Mouse (Mus musculus): ENCODE data around the gene Copg1. TPM values are rescaled to one million over a fixed set of nuclear protein-coding genes. Genes with fewer than 3 reads are reported as not detected.

Copg1 gene
- polyA plus RNA-seq, 1 experiment from 2014 or later = 165 TPM

DNA sequence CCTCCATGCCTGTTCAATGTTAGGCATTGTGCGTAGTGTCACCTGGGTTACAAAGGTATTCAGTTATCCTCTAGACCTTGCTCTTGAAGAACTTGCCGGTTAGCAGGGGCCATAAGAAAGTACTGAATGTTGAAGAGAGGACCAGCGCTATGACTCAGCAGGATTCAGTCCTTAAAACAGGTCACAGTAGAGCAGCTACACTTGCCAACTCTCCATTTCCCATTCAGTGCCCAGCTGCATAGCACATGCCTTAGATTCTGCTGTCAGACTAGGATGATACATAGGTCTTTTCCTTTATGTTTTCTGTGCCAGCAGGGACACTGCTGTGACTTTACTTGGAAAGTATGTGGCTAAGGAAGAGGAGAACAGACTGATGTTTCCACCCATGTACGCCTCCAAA is 34.2 kb upstream of the Copg1 start:
- H3K9ac ChIP-seq = no peak overlapping the region
- H3K4me1 ChIP-seq = peaks cover 11% of the 10 kb centered on the region
- no peak overlapping the region for H3K27ac ChIP-seq
- H3K27me3 ChIP-seq = no peaks in the 10 kb centered on the region; the same call in 1 of the 2 replicates
- no peak for ATAC-seq (ENCODE audit: low FRiP score)
- 81% methylated on average over 4 of the region's 4 CpGs for WGBS
- H3K4me3 ChIP-seq = no peak overlapping the region
- H3K9me3 ChIP-seq (replicated peaks) = no peaks in the 10 kb centered on the region
- H3K4me2 ChIP-seq (replicated peaks) = no peak overlapping the region
- no peaks in the 10 kb centered on the region for H3K36me3 ChIP-seq

DNA sequence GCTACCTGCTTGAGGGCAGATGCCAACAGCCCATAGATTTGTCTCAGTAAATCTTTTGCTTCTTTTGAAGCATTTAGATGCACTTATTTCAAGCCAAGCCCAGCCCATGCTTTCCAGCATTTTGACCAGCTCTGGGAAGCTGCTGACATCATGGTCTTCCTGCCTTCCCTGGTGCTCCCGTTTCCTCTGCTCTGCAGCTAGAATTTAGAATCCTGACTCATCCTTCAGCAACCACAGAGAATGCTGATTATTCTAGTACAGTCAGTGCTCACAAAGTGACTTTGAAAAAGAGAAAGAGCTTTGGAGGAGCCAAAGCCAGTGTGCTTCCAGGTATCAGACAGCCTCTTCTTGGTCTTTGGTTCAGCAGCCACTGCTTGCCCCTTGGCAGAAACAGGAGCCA is 30.5 kb upstream of the Copg1 start:
- Histone ChIP-seq H3K9me3 (replicated peaks) (no peaks in the 10 kb centered on the region), H3K4me2 (replicated peaks) (no peak overlapping the region), H3K9ac (no peak overlapping the region), H3K4me1 (no peaks in the 10 kb centered on the region), H3K36me3 (no peaks in the 10 kb centered on the region), H3K27me3 (no peaks in the 10 kb centered on the region; the same call in 1 of the 2 replicates), H3K4me3 (no peak overlapping the region), H3K27ac (no peak overlapping the region)
- 85% methylated on average over 1 of the region's 1 CpGs for WGBS
- ATAC-seq (ENCODE audit: low FRiP score) = no peak

DNA sequence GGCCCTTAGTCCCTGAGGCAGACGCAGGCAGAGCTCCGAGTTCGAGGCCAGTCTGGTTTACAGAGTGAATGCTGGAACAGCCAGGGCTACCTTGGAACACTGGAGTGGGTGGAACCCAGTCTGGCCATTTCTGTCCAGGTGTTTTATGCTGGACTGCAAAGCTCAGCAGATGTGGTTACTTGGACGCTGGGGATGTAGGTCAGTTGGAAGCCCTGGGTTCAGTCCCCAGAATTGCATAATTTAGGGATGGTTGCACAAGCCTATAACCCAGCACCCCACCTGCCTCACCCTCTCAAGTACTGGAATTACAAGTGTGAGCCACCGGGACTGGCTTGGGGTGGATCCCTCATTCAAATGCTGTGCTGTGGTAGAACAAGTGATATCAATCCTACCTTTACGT is 21.4 kb upstream of the Copg1 start:
- H3K9me3 ChIP-seq (replicated peaks) = no peaks in the 10 kb centered on the region
- H3K4me1 ChIP-seq = no peaks in the 10 kb centered on the region
- no peak overlapping the region for H3K27ac ChIP-seq
- H3K9ac ChIP-seq = no peak overlapping the region
- ATAC-seq (ENCODE audit: low FRiP score) = no peak
- H3K4me3 ChIP-seq = no peak overlapping the region
- no peaks in the 10 kb centered on the region for H3K27me3 ChIP-seq
- WGBS = 90% methylated on average over 6 of the region's 6 CpGs
- H3K36me3 ChIP-seq = no peaks in the 10 kb centered on the region
- no peak overlapping the region for H3K4me2 ChIP-seq (replicated peaks)

DNA sequence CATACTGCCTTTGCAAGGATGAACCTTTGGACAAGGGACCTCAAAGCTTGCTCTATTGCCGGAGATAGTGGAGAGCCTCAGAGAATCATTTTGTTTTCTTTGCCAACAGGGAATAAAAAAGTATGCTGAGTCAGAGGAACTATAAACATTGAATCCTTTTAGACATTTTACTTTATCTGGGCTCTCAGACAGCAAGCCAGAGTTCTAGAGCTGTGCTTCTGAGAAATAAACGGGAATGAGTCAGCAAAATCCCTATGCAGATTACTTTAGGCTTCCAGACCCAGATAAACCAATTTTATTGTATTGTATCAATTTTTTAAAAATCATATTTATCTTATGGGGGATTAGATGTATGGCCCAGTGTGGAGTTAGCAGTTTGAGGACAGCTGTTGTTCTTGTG is 20.4 kb upstream of the Copg1 start:
- H3K4me2 ChIP-seq (replicated peaks) = no peak overlapping the region
- no peaks in the 10 kb centered on the region for H3K36me3 ChIP-seq

DNA sequence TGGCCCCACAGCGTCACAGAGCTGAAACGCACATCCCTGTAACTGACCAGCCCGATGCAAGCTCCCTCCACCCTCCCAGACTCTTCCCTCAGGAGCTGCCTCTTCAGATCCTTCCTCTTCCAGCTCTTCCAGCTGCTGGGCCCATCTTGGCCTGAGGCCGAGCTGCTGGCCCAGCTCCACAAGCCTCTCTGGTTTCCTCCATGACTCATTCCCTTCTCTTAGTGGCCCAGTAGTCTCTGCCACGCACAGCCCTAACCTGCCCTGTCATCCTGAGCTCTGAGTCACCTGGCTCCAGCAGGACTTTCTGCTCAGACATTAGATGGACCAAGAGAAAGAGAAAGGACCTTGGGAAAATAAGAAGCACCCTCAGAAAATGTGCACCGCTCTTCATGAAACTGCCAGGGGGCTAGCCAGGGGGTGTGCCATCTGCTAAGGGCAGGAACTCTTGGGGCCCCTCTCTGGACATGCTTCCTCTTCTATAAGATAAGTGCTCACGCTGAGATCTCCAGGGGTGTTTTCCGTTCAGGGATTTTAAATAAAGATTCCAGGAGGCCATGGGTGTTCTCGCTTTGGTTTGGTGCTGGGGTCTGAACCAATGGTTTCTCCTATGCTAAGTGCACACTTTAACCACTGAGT is 18.6 kb upstream of the Copg1 start:
- WGBS = 84% methylated on average over 9 of the region's 9 CpGs

More for the DNA sequence above, 20.4 kb upstream of the Copg1 start:
- no peak for ATAC-seq (ENCODE audit: low FRiP score)
- WGBS = 87% methylated on average over 2 of the region's 2 CpGs
- Histone ChIP-seq H3K27me3 (no peaks in the 10 kb centered on the region), H3K27ac (no peak overlapping the region), H3K4me1 (no peaks in the 10 kb centered on the region), H3K9me3 (replicated peaks) (no peaks in the 10 kb centered on the region), H3K4me3 (no peak overlapping the region), H3K9ac (no peak overlapping the region)

DNA sequence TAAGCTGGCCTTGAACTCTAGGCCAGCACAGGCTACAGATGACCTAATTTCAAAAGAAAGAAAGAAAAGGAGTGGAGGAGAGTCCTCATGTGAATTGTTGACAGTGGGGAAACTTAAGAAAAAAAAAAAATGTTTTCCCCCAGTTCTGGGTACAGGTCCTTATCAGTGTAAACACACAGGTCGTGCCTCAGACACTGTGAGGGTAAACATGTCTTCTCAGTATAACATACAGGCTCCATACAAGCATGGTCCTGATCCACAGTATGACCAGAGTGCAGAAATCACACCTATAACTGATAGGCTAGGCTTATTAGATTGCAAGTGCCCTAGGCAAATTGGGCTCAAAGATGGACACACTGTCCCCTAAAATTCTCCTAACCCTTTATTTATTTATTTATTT is 17.2 kb upstream of the Copg1 start:
- no peak overlapping the region for H3K9ac ChIP-seq
- no peak overlapping the region for H3K27ac ChIP-seq
- ATAC-seq (ENCODE audit: low FRiP score) = no peak
- H3K27me3 ChIP-seq = no peaks in the 10 kb centered on the region
- H3K9me3 ChIP-seq (replicated peaks) = no peaks in the 10 kb centered on the region
- H3K4me2 ChIP-seq (replicated peaks) = no peak overlapping the region
- no peaks in the 10 kb centered on the region for H3K4me1 ChIP-seq
- no peaks in the 10 kb centered on the region for H3K36me3 ChIP-seq
- WGBS = 64% methylated on average over 1 of the region's 1 CpGs
- no peak overlapping the region for H3K4me3 ChIP-seq

More for the DNA sequence above, 18.6 kb upstream of the Copg1 start:
- Histone ChIP-seq H3K27ac (no peak overlapping the region), H3K4me3 (no peak overlapping the region), H3K9me3 (replicated peaks) (no peaks in the 10 kb centered on the region), H3K36me3 (no peaks in the 10 kb centered on the region), H3K4me2 (replicated peaks) (no peak overlapping the region), H3K27me3 (no peaks in the 10 kb centered on the region), H3K4me1 (no peaks in the 10 kb centered on the region), H3K9ac (no peak overlapping the region)
- no peak for ATAC-seq (ENCODE audit: low FRiP score)

DNA sequence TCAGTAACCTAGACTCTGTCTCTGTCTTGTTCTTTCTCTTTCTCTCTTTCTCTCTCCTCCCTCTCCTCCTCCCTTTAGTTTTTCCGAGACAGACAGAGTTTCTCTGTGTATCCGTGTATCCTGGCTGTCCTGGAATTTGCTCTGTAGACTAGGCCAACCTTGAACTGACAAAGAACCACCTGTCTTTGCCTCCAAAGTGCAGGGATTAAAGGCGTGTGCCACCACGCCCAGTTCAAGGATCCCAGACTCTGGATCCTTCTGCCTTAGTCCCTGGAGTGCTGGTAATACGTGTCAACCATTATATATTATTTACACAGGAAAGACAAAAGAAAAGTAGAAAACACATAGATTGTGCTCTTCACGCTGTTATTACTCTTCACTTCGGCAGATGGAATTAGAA is 16.4 kb upstream of the Copg1 start:
- WGBS = 84% methylated on average over 7 of the region's 7 CpGs
- H3K36me3 ChIP-seq = no peaks in the 10 kb centered on the region
- no peak overlapping the region for H3K27ac ChIP-seq
- no peaks in the 10 kb centered on the region for H3K4me1 ChIP-seq
- no peak overlapping the region for H3K4me2 ChIP-seq (replicated peaks)
- H3K4me3 ChIP-seq = no peak overlapping the region
- H3K9me3 ChIP-seq (replicated peaks) = no peaks in the 10 kb centered on the region
- ATAC-seq (ENCODE audit: low FRiP score) = no peak
- H3K9ac ChIP-seq = no peak overlapping the region
- no peaks in the 10 kb centered on the region for H3K27me3 ChIP-seq

DNA sequence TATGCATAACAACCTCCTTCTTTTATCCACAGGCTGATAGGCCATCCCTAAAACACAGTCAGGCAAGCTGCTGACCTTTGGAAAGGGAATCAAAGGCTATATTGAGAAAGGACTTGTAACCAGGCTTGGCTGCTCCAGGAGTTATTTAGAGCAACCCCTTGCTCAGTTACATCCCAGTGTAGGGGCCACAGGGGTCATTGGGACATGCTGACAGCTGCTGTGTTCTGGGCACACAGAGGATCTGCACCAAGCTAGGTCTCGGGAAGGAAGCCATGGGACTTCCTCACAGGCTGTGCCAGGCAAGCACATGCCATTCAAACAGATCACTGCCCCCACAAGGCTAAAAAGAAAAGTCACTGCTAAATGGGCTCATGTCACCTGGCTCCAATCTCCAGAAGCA is 14.5 kb upstream of the Copg1 start:
- H3K4me1 ChIP-seq = no peaks in the 10 kb centered on the region
- no peak overlapping the region for H3K4me3 ChIP-seq
- H3K27me3 ChIP-seq = no peaks in the 10 kb centered on the region
- WGBS = 43% methylated on average over 1 of the region's 1 CpGs
- ATAC-seq (ENCODE audit: low FRiP score) = no peak
- H3K27ac ChIP-seq = no peak overlapping the region
- no peak overlapping the region for H3K4me2 ChIP-seq (replicated peaks)
- H3K9ac ChIP-seq = no peak overlapping the region
- no peaks in the 10 kb centered on the region for H3K9me3 ChIP-seq (replicated peaks)
- no peaks in the 10 kb centered on the region for H3K36me3 ChIP-seq

DNA sequence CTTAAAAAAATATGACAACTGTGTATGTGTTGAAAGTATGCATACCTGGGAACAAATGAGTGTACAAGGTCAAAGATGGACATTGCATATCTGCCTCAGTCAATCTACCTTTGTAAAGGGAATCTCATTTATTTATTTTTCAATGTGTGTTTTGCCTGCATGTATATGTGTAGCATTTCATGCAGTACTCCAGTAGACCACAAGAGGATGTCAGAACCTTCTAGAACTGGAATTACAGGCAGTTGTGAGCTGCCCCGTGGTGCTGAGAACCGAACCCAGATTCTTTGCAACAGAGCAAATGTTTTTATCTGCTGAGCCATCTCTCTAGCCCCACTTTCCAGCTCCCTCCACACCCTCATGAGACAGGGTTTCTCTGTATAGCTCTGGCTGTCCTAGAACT is 13.7 kb upstream of the Copg1 start:
- Histone ChIP-seq H3K9me3 (replicated peaks) (no peaks in the 10 kb centered on the region), H3K9ac (no peak overlapping the region), H3K4me3 (no peak overlapping the region), H3K36me3 (no peaks in the 10 kb centered on the region), H3K4me2 (replicated peaks) (no peak overlapping the region), H3K27me3 (no peaks in the 10 kb centered on the region), H3K4me1 (no peaks in the 10 kb centered on the region), H3K27ac (no peak overlapping the region)
- 84% methylated on average over 2 of the region's 2 CpGs for WGBS
- ATAC-seq (ENCODE audit: low FRiP score) = no peak

DNA sequence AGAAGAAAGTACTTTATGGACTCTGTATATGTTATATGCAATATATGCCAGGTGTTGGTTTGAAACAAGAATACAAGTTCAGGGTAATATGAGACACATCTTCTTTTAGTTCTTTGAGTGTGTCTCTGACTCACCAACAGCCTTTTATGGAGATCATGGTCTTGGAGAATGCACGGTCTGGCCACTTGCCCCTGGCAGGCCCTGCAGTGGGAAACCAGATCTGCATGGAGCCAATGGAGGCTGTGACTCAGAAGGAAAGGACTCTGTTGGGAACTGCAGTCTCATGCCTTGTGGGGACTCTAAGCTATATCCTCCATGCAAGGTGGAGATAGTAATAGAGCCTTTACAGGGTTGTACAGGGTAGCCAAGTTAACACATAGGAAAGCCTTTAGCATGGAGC is 12.5 kb upstream of the Copg1 start:
- Histone ChIP-seq H3K36me3 (no peaks in the 10 kb centered on the region), H3K9ac (no peak overlapping the region), H3K27me3 (no peaks in the 10 kb centered on the region), H3K4me1 (no peaks in the 10 kb centered on the region), H3K4me3 (no peak overlapping the region), H3K9me3 (replicated peaks) (no peaks in the 10 kb centered on the region), H3K4me2 (replicated peaks) (no peak overlapping the region), H3K27ac (no peak overlapping the region)
- no peak for ATAC-seq (ENCODE audit: low FRiP score)
- WGBS = 84% methylated on average over 1 of the region's 1 CpGs

DNA sequence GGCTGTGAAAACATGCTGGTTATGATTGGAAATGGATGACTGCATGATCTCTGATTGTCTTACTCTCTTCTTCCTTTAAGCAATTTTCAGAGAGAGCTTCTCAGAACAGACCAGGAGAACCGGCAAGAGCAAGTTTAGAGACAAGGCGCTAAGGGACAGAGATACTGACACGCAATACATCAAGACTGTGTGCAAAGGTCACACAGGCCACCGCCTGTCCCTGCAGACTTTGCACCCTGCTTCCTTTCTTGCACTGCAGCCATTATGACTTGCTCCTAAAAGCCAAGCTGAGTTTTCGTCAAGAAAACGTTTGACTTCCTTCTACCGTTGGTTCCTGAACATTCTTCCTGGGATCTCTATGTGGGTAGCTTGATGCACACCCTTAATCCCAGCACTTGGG is 12.1 kb upstream of the Copg1 start:
- H3K27ac ChIP-seq = no peak overlapping the region
- no peak overlapping the region for H3K4me3 ChIP-seq
- no peaks in the 10 kb centered on the region for H3K9me3 ChIP-seq (replicated peaks)
- ATAC-seq (ENCODE audit: low FRiP score) = no peak
- H3K27me3 ChIP-seq = no peaks in the 10 kb centered on the region
- no peak overlapping the region for H3K4me2 ChIP-seq (replicated peaks)
- H3K36me3 ChIP-seq = no peaks in the 10 kb centered on the region
- H3K4me1 ChIP-seq = no peaks in the 10 kb centered on the region
- WGBS = 84% methylated on average over 7 of the region's 7 CpGs
- H3K9ac ChIP-seq = no peak overlapping the region

DNA sequence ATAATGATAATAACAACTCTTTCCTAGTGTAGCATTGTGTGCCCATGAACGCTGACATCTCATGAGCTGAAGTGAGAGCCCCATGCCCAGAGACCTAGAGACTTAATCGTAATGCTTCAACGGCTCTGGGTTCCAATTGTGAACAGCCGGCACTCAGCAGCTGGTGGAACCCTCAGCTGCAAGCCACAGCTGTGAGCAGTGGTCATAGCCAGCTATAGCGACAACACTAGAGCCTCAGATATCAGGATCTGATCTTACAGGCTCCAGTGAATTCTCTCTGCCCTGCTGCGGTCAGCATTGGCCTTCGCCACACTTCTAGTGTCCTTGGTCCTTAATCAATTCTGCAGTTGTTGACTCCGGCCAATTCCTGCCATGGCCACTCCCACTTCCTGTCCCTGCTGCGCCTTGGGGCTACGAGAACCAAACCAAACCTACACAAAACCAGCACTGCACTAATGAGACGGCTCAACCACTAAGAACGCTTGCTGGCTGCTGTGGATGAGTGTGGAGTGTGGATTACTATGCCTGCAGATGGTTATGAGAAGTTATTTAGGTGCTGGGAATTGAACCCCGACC is 11.5 kb upstream of the Copg1 start:
- Histone ChIP-seq H3K4me2 (replicated peaks) (no peak overlapping the region), H3K36me3 (no peaks in the 10 kb centered on the region), H3K9ac (no peak overlapping the region), H3K9me3 (replicated peaks) (no peaks in the 10 kb centered on the region), H3K27ac (no peak overlapping the region), H3K27me3 (no peaks in the 10 kb centered on the region), H3K4me1 (no peaks in the 10 kb centered on the region), H3K4me3 (no peak overlapping the region)
- ATAC-seq (ENCODE audit: low FRiP score) = no peak
- WGBS = 77% methylated on average over 13 of the region's 13 CpGs

DNA sequence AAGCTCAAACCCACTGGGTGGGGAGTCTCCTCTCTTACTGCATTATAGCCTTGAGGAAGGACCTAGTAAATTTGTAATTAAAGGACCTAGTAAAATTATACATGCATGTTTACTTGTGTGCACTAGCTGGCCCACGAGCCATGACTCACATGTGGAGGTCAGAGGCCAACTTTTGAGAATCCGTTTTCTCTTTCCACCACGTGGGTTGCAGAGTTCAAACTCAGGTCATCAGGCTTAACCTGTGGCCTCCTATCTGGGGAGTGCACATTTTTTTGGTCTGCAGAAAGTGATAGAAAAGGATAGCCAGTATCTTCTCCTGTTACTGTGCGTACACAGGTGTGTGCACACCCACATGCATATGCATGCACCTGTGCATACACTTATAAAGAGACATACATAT is 8.6 kb upstream of the Copg1 start:
- H3K4me1 ChIP-seq = no peaks in the 10 kb centered on the region

More for the DNA sequence above, 8.6 kb upstream of the Copg1 start:
- Histone ChIP-seq H3K36me3 (no peaks in the 10 kb centered on the region), H3K27ac (no peak overlapping the region), H3K4me2 (replicated peaks) (no peak overlapping the region), H3K27me3 (no peaks in the 10 kb centered on the region), H3K9me3 (replicated peaks) (no peaks in the 10 kb centered on the region), H3K9ac (no peak overlapping the region), H3K4me3 (no peak overlapping the region)
- 55% methylated on average over 4 of the region's 4 CpGs for WGBS
- no peak for ATAC-seq (ENCODE audit: low FRiP score)

Data from hindbrain, embryonic 12.5 days (tissue).